Mouse (Mus musculus) CH12.LX (cell line): ENCODE measurements around the gene Wdr86. TPM values are rescaled to one million over a fixed set of nuclear protein-coding genes. Genes with fewer than 3 reads are reported as not detected.

Experiments used
- DNase-seq: peaks from one replicate; pipeline ENCODE4 v3.0.0-alpha.2; 2013; ENCODE audit errors: extremely low read depth
- H3K27ac ChIP-seq: 2 replicates; pipeline ENCODE4 v1.5.1; 2012; ENCODE audit warnings: low read depth, mild to moderate bottlenecking, control low read depth, moderate library complexity; ENCODE audit not compliant: insufficient read depth
- H3K27me3 ChIP-seq: replicated peaks from 2 replicates; pipeline ENCODE3; 2012; ENCODE audit warnings: inconsistent platforms
- H3K36me3 ChIP-seq, 2 experiments: replicated peaks in 1 of 2; 2 replicates each; pipeline versions ENCODE3 to v1.6.1; 2012; ENCODE audit warnings: inconsistent platforms in 1 of 2, low read length in 1 of 2, mild to moderate bottlenecking in 1 of 2, mixed read lengths in 1 of 2, moderate library complexity in 1 of 2; ENCODE audit not compliant: control insufficient read depth in 1 of 2, insufficient read depth in 1 of 2
- H3K4me1 ChIP-seq, 2 experiments: 2 replicates each; pipeline ENCODE4 v1.6.1; 2012; ENCODE audit warnings: inconsistent platforms in 1 of 2, moderate library complexity in 1 of 2; ENCODE audit not compliant: insufficient read depth in 2 of 2, control insufficient read depth in 1 of 2
- H3K4me2 ChIP-seq: 2 replicates; pipeline ENCODE4 v1.6.1; 2012; ENCODE audit warnings: low read depth, mild to moderate bottlenecking, control low read depth; ENCODE audit not compliant: poor library complexity, insufficient read depth, severe bottlenecking
- H3K4me3 ChIP-seq, 3 experiments: fragments of 150-350 bp in 1 of 3; sonication (generic) in 1 of 3; replicated peaks in 1 of 3; 2 replicates each; pipeline versions ENCODE3 to v1.5.1; 2011 to 2012; ENCODE audit warnings: low read depth in 2 of 3, low read length in 2 of 3, mild to moderate bottlenecking in 2 of 3, moderate library complexity in 2 of 3, control low read depth in 1 of 3, improper control_type of control experiment in 1 of 3, inconsistent platforms in 1 of 3, mixed read lengths in 1 of 3; ENCODE audit not compliant: poor library complexity in 1 of 3
- H3K79me2 ChIP-seq: replicated peaks from 2 replicates; pipeline ENCODE4 v1.6.1; 2012; ENCODE audit warnings: mild to moderate bottlenecking, moderate library complexity; ENCODE audit not compliant: control insufficient read depth, poor library complexity, insufficient read depth, severe bottlenecking; ENCODE audit errors: extremely low read depth
- H3K9ac ChIP-seq: 2 replicates; pipeline ENCODE4 v1.6.1; 2012; ENCODE audit warnings: low read depth, mild to moderate bottlenecking, control low read depth, moderate library complexity; ENCODE audit not compliant: insufficient read depth
- H3K9me3 ChIP-seq: replicated peaks from 2 replicates; pipeline ENCODE3; 2012; ENCODE audit warnings: low read length, inconsistent platforms, mixed read lengths
- BHLHE40 ChIP-seq: IDR thresholded peaks from 2 replicates; pipeline ENCODE4 v1.6.1; 2011; ENCODE audit warnings: mild to moderate bottlenecking, low read depth, low read length, improper control_type of control experiment
- CHD2 ChIP-seq: IDR thresholded peaks from 2 replicates; pipeline ENCODE4 v1.6.1; 2011; ENCODE audit warnings: low read length, improper control_type of control experiment
- CTCF ChIP-seq, 2 experiments: IDR thresholded peaks in 1 of 2; conservative IDR thresholded peaks in 1 of 2; 2 replicates each; pipeline ENCODE4 v1.5.1; 2011 to 2012; ENCODE audit warnings: low read depth in 2 of 2, low read length in 2 of 2, improper control_type of control experiment in 1 of 2, inconsistent platforms in 1 of 2, mild to moderate bottlenecking in 1 of 2, moderate library complexity in 1 of 2
- E2F4 ChIP-seq: IDR thresholded peaks from 2 replicates; pipeline ENCODE4 v1.6.1; 2011; ENCODE audit warnings: low read depth, low read length, improper control_type of control experiment; ENCODE audit not compliant: insufficient replicate concordance
- ELF1 ChIP-seq: IDR thresholded peaks from 2 replicates; pipeline ENCODE4 v1.6.1; 2014; ENCODE audit warnings: low read depth, mild to moderate bottlenecking, inconsistent platforms, low read length, improper control_type of control experiment
- ETS1 ChIP-seq: conservative IDR thresholded peaks from 2 replicates; pipeline ENCODE4 v1.6.1; 2012; ENCODE audit warnings: low read depth, mild to moderate bottlenecking, inconsistent platforms, low read length, improper control_type of control experiment, moderate library complexity
- GABPA ChIP-seq: IDR thresholded peaks from 2 replicates; pipeline ENCODE4 v1.6.1; 2012; ENCODE audit warnings: low read depth, low read length, improper control_type of control experiment, inconsistent platforms; ENCODE audit not compliant: insufficient replicate concordance
- HCFC1 ChIP-seq: IDR thresholded peaks from 2 replicates; pipeline ENCODE4 v1.6.1; 2012; ENCODE audit warnings: low read depth, mild to moderate bottlenecking, inconsistent platforms, low read length, improper control_type of control experiment
- MAFK ChIP-seq: IDR thresholded peaks from 2 replicates; pipeline ENCODE4 v1.6.1; 2011; ENCODE audit warnings: low read length, improper control_type of control experiment; ENCODE audit not compliant: insufficient replicate concordance
- MXI1 ChIP-seq: IDR thresholded peaks from 2 replicates; pipeline ENCODE4 v1.6.1; 2011; ENCODE audit warnings: mild to moderate bottlenecking, low read depth, low read length, improper control_type of control experiment
- NRF1 ChIP-seq: IDR thresholded peaks from 2 replicates; pipeline ENCODE4 v1.6.1; 2014; ENCODE audit warnings: low read depth, mild to moderate bottlenecking, inconsistent platforms, low read length, improper control_type of control experiment, moderate library complexity
- RAD21 ChIP-seq: IDR thresholded peaks from 2 replicates; pipeline ENCODE4 v1.6.1; 2011; ENCODE audit warnings: low read depth, mild to moderate bottlenecking, low read length, improper control_type of control experiment, moderate library complexity
- RCOR1 ChIP-seq: conservative IDR thresholded peaks from 2 replicates; pipeline ENCODE4 v1.6.1; 2012; ENCODE audit warnings: low read depth, mild to moderate bottlenecking, inconsistent platforms, low read length, improper control_type of control experiment
- SIN3A ChIP-seq: IDR thresholded peaks from 2 replicates; pipeline ENCODE4 v1.6.1; 2012; ENCODE audit warnings: low read length, improper control_type of control experiment, inconsistent platforms
- TBP ChIP-seq: conservative IDR thresholded peaks from 2 replicates; pipeline ENCODE4 v1.6.1; 2011; ENCODE audit warnings: low read depth, low read length, improper control_type of control experiment
- TCF12 ChIP-seq: IDR thresholded peaks from 2 replicates; pipeline ENCODE4 v1.6.1; 2014; ENCODE audit warnings: low read depth, mild to moderate bottlenecking, inconsistent platforms, low read length, improper control_type of control experiment
- USF2 ChIP-seq: conservative IDR thresholded peaks from 2 replicates; pipeline ENCODE4 v1.6.1; 2011; ENCODE audit warnings: low read depth, low read length, improper control_type of control experiment
- ZC3H11A ChIP-seq: IDR thresholded peaks from 2 replicates; pipeline ENCODE4 v1.6.1; 2012; ENCODE audit warnings: low read depth, mild to moderate bottlenecking, inconsistent platforms, low read length, improper control_type of control experiment
- ZKSCAN1 ChIP-seq: IDR thresholded peaks from 2 replicates; pipeline ENCODE4 v1.6.1; 2012; ENCODE audit warnings: low read depth, inconsistent platforms, low read length, improper control_type of control experiment, borderline replicate concordance
- ZMIZ1 ChIP-seq: IDR thresholded peaks from 2 replicates; pipeline ENCODE4 v1.6.1; 2012; ENCODE audit warnings: low read depth, mild to moderate bottlenecking, inconsistent platforms, low read length, improper control_type of control experiment
- ZNF384 ChIP-seq: IDR thresholded peaks from 2 replicates; pipeline ENCODE4 v1.6.1; 2012; ENCODE audit warnings: low read depth, low read length, improper control_type of control experiment, inconsistent platforms
- dilution Hi-C: fragments of 300-500 bp; cut with MboI; formaldehyde crosslinking; loops from 2 replicates; pipeline ENCODE4 v1.14.3; 2020; ENCODE audit warnings: low sequenced_read_pairs; ENCODE audit not compliant: extremely low pct_unique_long_range_greater_than_20kb, extremely low pct_ligation_motif_present
- in situ Hi-C: fragments of 300-500 bp; cut with MboI; formaldehyde crosslinking; loops from 3 replicates; pipeline ENCODE4 v1.14.3; 2019; ENCODE audit warnings: low sequenced_read_pairs, low pct_ligation_motif_present, low pct_unique_long_range_greater_than_20kb, mixed read lengths
- polyA plus RNA-seq: library from polyadenylated mRNA; unstranded; fragments of >175 nt; gene quantifications from 2 replicates; pipeline ENCODE4 v1.2.1, GENCODE M21; 2012; ENCODE audit warnings: low read depth; ENCODE audit not compliant: insufficient read length
- total RNA-seq, 2 experiments: library from RNA; depleted of rRNA; stranded (reverse); fragments of 300-350 nt in 1 of 2; fragments of >200 nt in 1 of 2; gene quantifications; 2 replicates each; pipeline ENCODE4 v1.2.3; 2012 to 2014

The Wdr86 gene
- total and polyA plus RNA-seq, 3 experiments: 0.08 to 0.16 TPM; not detected in 1

DNA sequence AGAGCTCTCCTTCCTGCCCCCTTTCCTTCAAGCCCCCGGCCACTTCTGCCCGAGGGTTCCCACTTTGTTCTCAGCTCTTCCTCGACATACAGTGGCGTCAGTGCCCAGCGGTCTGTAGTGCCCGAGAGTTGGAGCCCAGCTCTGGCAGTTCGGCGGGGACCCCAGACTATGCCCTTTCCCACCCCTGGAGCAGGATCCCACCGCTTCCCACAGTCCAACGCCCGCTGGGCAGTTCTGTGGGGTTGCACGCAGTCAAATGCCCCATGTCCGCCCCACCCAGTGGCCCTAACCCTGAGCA is 48.3 kb upstream of the Wdr86 start:
- no peak for TF ChIP-seq BHLHE40
- no peak for TF ChIP-seq E2F4
- TF ChIP-seq GABPA: no peak
- no peak for TF ChIP-seq RAD21
- TF ChIP-seq NRF1: no peak
- TF ChIP-seq RCOR1: no peak
- TF ChIP-seq CHD2: no peak
- TF ChIP-seq MAFK: no peak
- no peak for TF ChIP-seq HCFC1
- no peak for TF ChIP-seq TBP
- no peak for TF ChIP-seq ELF1
- no peak for TF ChIP-seq SIN3A
- TF ChIP-seq ETS1: no peak
- TF ChIP-seq ZMIZ1: no peak
- no peak for TF ChIP-seq USF2
- no peak for TF ChIP-seq ZKSCAN1
- TF ChIP-seq TCF12: no peak
- TF ChIP-seq MXI1: no peak
- no peak for TF ChIP-seq ZNF384
- Histone ChIP-seq H3K4me1 (peaks cover 5 to 17% of the 10 kb centered on the region in 2 experiments; a peak in 2 of 4 replicates), H3K9ac (no peak overlapping the region), H3K9me3 (peaks cover 10% of the 10 kb centered on the region), H3K79me2 (no peaks in the 10 kb centered on the region), H3K27ac (no peak overlapping the region), H3K27me3 (no peaks in the 10 kb centered on the region), H3K36me3 (no peaks in the 10 kb centered on the region), H3K4me2 (no peak overlapping the region), H3K4me3 (no peak overlapping the region)
- DNase-seq: no peak
- in situ Hi-C loops: no loop called here
- dilution Hi-C loops: no loop called here

DNA sequence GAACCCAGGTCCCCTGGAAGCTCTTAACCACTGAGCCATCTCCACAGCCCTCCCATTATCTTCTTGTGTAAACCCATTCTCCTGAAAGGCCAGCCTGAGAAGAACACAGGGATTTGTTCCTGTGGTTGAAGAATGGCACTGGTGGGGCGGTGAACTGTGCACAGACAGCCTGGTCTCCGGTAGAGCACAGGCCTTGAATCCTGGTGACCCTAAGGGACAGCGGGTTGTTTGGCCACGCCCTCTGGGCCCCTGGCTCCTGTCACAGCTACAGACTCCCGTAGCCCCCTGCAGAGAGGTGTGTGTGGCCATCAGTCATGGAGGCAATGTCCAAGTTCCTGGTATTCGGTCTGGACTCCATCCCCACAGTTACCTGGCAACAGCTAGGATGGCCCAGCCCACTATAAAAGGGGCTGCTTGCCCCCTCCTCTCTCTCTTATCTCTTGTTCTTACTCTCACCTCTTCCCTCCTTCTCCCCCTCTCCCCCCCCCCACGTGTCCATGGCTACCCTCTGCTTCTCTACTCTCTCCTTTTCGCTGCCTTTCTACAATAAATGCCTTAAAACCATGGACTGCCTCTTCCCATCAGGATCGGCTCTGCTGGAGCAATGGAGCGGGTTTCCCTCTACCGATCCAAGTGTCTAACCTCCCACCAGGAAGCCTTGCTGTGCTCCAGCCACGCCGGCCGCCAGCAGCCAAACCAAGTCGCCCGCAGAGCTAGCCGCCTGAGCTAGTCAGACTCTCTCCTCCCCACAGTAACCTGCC is 47.7 kb upstream of the Wdr86 start:
- Histone ChIP-seq H3K4me2 (no peak overlapping the region), H3K4me1 (peaks cover 5 to 17% of the 10 kb centered on the region in 2 experiments; a peak in 2 of 4 replicates), H3K9ac (no peak overlapping the region), H3K79me2 (no peaks in the 10 kb centered on the region)
- dilution Hi-C loops: no loop called here
- TF ChIP-seq ZC3H11A: no peak
- TF ChIP-seq E2F4: no peak
- no peak for TF ChIP-seq NRF1
- no peak for TF ChIP-seq ELF1
- no peak for TF ChIP-seq CTCF (conservative IDR thresholded peaks at IDR 0.05 in 1 of 2, IDR thresholded peaks at IDR 0.05 in 1 of 2; ENCODE audit: low read depth in 2 of 2, low read length in 2 of 2)
- TF ChIP-seq, all 38 proteins: peak for 0
- Histone ChIP-seq H3K36me3 (no peaks in the 10 kb centered on the region), H3K4me3 (no peak overlapping the region), H3K27me3 (no peaks in the 10 kb centered on the region), H3K27ac (no peak overlapping the region), H3K9me3 (peaks cover 7% of the 10 kb centered on the region)
- no peak for DNase-seq
- in situ Hi-C loops: no loop called here
